Mouse (Mus musculus) myocyte (in vitro differentiated cells): Measurements from ENCODE around the gene Gm10251. TPM values are rescaled to one million over a fixed set of nuclear protein-coding genes. Genes with fewer than 3 reads are reported as not detected.
"Not testable (repeated sequence)": the region's sequence is repeated elsewhere in the genome, so short reads cannot be mapped to it uniquely, and the experiment has no call there.

Experiments used
- H3K27me3 ChIP-seq: one replicate; pipeline ENCODE4 v1.6.1; 2011; ENCODE audit not compliant: control insufficient read depth, insufficient read depth, insufficient read length
- H3K36me3 ChIP-seq: one replicate; pipeline ENCODE4 v1.6.1; 2011; ENCODE audit not compliant: control insufficient read depth, insufficient read depth
- H3K4me2 ChIP-seq: one replicate; pipeline ENCODE4 v1.6.1; 2011; ENCODE audit warnings: low read depth, control low read depth
- H3K4me3 ChIP-seq: one replicate; pipeline ENCODE4 v1.5.1; 2011; ENCODE audit warnings: mild to moderate bottlenecking, control low read depth, moderate library complexity
- H3K79me2 ChIP-seq: one replicate; pipeline ENCODE4 v1.6.1; 2011; ENCODE audit not compliant: control insufficient read depth, insufficient read depth
- H3ac ChIP-seq: one replicate; pipeline ENCODE4 v1.6.1; 2011; ENCODE audit not compliant: control insufficient read depth, insufficient read length
- polyA plus RNA-seq: library from polyadenylated mRNA; unstranded; fragments of >200 nt; fragmentation: generic; extraction: Trizol; gene quantifications from one replicate; pipeline ENCODE4 v1.2.1, GENCODE M21; 2012; ENCODE audit warnings: missing spikeins

The Gm10251 gene
- polyA plus RNA-seq: not detected

GRCm38 (mm10) chr14:6684070-6684469 lies at the start of gene Gm10251:
Gene Gm10251, minus strand, starts transcription at chr14:6684170.
- H3K4me3 ChIP-seq, H3K4me2 ChIP-seq, H3K36me3 ChIP-seq, H3K27me3 ChIP-seq, H3ac ChIP-seq, H3K79me2 ChIP-seq: not testable (repeated sequence)

GRCm38 (mm10) chr14:6720151-6720550 lies 36.2 kb upstream of the Gm10251 start, which contains the start of gene Gm8050:
Gene Gm8050, minus strand, starts transcription at chr14:6720251.
- not testable (repeated sequence) for H3ac ChIP-seq, H3K36me3 ChIP-seq, H3K27me3 ChIP-seq, H3K79me2 ChIP-seq, H3K4me3 ChIP-seq, H3K4me2 ChIP-seq

GRCm38 (mm10) chr14:6622318-6622717 lies 61.7 kb downstream of the Gm10251 start, which contains the start of gene Gm3460:
Gene Gm3460, minus strand, starts transcription at chr14:6622418.
- H3K4me2 ChIP-seq, H3K79me2 ChIP-seq, H3K4me3 ChIP-seq, H3K27me3 ChIP-seq, H3ac ChIP-seq, H3K36me3 ChIP-seq: not testable (repeated sequence)

- not testable (repeated sequence) for H3K4me2 ChIP-seq, H3K27me3 ChIP-seq, H3K79me2 ChIP-seq, H3K4me3 ChIP-seq, H3ac ChIP-seq, H3K36me3 ChIP-seq
These were observed 77.5 kb downstream of the Gm10251 start for GRCm38 (mm10) chr14:6606436-6606835.

- H3ac ChIP-seq, H3K79me2 ChIP-seq, H3K36me3 ChIP-seq, H3K4me2 ChIP-seq, H3K4me3 ChIP-seq, H3K27me3 ChIP-seq: not testable (repeated sequence)
These were observed 79.0 kb downstream of the Gm10251 start for GRCm38 (mm10) chr14:6605004-6605403.

DNA sequence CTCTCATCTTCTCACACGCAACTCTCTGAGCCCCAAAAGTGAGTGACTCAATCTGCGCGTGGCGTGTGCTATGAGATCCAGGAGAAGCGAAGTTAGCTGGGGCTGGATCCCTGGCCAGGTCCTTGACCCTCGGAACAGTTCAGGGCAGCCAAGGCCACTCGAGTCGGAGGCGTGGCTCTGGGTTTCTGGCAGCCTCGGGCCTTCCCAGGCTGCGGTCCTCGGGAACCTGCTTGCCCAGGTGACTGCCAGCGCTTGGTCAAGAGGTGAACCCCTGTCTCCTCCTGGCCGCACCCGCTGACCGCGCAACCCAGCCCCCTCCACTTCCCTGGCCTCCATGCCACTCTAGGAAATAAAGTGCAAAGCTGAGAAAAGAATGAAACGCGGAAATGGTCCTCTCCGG lies 79.4 kb downstream of the Gm10251 start:
- not testable (repeated sequence) for H3K79me2 ChIP-seq, H3ac ChIP-seq, H3K4me3 ChIP-seq, H3K27me3 ChIP-seq, H3K36me3 ChIP-seq, H3K4me2 ChIP-seq

DNA sequence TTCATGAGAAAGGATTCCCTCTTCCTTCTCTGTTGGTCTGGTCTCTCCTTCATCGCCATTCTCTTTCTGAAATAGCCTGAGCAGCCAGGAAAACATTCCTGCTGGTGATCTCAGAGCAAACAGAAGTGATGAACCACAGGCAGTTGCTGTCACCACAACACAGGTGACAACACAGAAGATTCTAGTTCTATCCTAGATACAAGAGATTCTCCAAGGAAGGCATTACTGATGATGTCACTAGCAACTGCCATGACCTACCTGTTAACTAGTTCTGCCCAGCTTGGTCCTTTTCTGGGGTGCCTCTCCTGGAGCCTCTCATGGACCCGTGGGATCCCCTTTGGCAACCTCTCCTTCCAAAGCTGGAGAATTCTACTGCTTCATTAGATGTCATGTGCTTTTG lies 93.5 kb downstream of the Gm10251 start, which contains the start of gene Gm3629:
Gm3629 (minus strand) TSS at position 101 of the 400 bp plus-strand sequence.
- not testable (repeated sequence) for H3K36me3 ChIP-seq, H3ac ChIP-seq, H3K79me2 ChIP-seq, H3K4me3 ChIP-seq, H3K27me3 ChIP-seq, H3K4me2 ChIP-seq

Other genes with a start within 250 kb of the Gm10251 start
- gene Gm3594, start 239.6 kb downstream of the Gm10251 start, polyA plus RNA-seq: not detected
- not detected for gene Gm8356, start 146.9 kb downstream of the Gm10251 start, polyA plus RNA-seq
- not detected for gene Gm3629, start 93.6 kb downstream of the Gm10251 start, polyA plus RNA-seq
- gene Gm3460, start 61.8 kb downstream of the Gm10251 start, polyA plus RNA-seq: not detected
- not detected for gene Gm8050, start 36.1 kb upstream of the Gm10251 start, polyA plus RNA-seq
- 0.55 TPM for gene Gm3636, start 58.2 kb upstream of the Gm10251 start, polyA plus RNA-seq
- not detected for gene Gm8362, start 90.2 kb upstream of the Gm10251 start, polyA plus RNA-seq
- not detected for gene Gm3642, start 156.1 kb upstream of the Gm10251 start, polyA plus RNA-seq
- not detected for gene Gm3667, start 205.8 kb upstream of the Gm10251 start, polyA plus RNA-seq